Mouse (Mus musculus) hindlimb bud, embryonic 11.5 days (tissue): ENCODE data around the gene Afg3l1.
"Not testable (repeated sequence)": the region's sequence is repeated elsewhere in the genome, so short reads cannot be mapped to it uniquely, and the experiment has no call there.

Experiments
- DNase-seq: peaks from one replicate; pipeline ENCODE4 v3.0.0-alpha.2; 2012; ENCODE audit warnings: low read depth, low spot score; ENCODE audit errors: extremely low spot score

Gene Afg3l1

GRCm38 (mm10) chr8:123477737-123478258 is at the start of gene Afg3l1:
Afg3l1 (plus strand) TSS chr8:123477903.
- peak; percentile 78 for DNase-seq

- no peak for DNase-seq
These were observed 49.3 kb upstream of the Afg3l1 start for GRCm38 (mm10) chr8:123428343-123428893.

- no peak for DNase-seq
These were observed 48.6 kb upstream of the Afg3l1 start for GRCm38 (mm10) chr8:123428939-123429721.

- DNase-seq: not testable (repeated sequence)
These were observed 48.0 kb upstream of the Afg3l1 start for GRCm38 (mm10) chr8:123429722-123430013.

- not testable (repeated sequence) for DNase-seq
These were observed 46.8 kb upstream of the Afg3l1 start for GRCm38 (mm10) chr8:123430936-123431335.

- no peak for DNase-seq
These were observed 45.9 kb upstream of the Afg3l1 start for GRCm38 (mm10) chr8:123431616-123432365.

- DNase-seq: no peak
These were observed 45.3 kb upstream of the Afg3l1 start for GRCm38 (mm10) chr8:123432381-123432780.

GRCm38 (mm10) chr8:123433241-123433974 is 44.3 kb upstream of the Afg3l1 start:
- DNase-seq: not testable (repeated sequence)

GRCm38 (mm10) chr8:123441788-123442187 is 35.9 kb upstream of the Afg3l1 start:
- DNase-seq: no peak

- no peak for DNase-seq
These were observed 35.4 kb upstream of the Afg3l1 start for GRCm38 (mm10) chr8:123442351-123442750.

- DNase-seq: peak; percentile 74
These were observed 34.7 kb upstream of the Afg3l1 start for GRCm38 (mm10) chr8:123442871-123443575.

- DNase-seq: peak; percentile 20
These were observed 34.2 kb upstream of the Afg3l1 start for GRCm38 (mm10) chr8:123443576-123443921.

- no peak for DNase-seq
These were observed 33.6 kb upstream of the Afg3l1 start for GRCm38 (mm10) chr8:123444131-123444530.

GRCm38 (mm10) chr8:123445981-123446380 is 31.7 kb upstream of the Afg3l1 start:
- no peak for DNase-seq

- no peak for DNase-seq
These were observed 30.9 kb upstream of the Afg3l1 start for GRCm38 (mm10) chr8:123446799-123447198.

GRCm38 (mm10) chr8:123450783-123451182 is 26.9 kb upstream of the Afg3l1 start:
- DNase-seq: no peak

GRCm38 (mm10) chr8:123451747-123452146 is 26.0 kb upstream of the Afg3l1 start:
- not testable (repeated sequence) for DNase-seq

- DNase-seq: no peak
These were observed 25.6 kb upstream of the Afg3l1 start for GRCm38 (mm10) chr8:123452149-123452548.

- no peak for DNase-seq
These were observed 24.4 kb upstream of the Afg3l1 start for GRCm38 (mm10) chr8:123453291-123453690.

GRCm38 (mm10) chr8:123453951-123454350 is 23.8 kb upstream of the Afg3l1 start:
- DNase-seq: no peak

- no peak for DNase-seq
These were observed 23.1 kb upstream of the Afg3l1 start for GRCm38 (mm10) chr8:123454559-123454958.
